Mouse (Mus musculus): Measurements from ENCODE around the gene Macrod2.
A peak's percentile ranks its signal among the peaks of the same experiment; 100 is the strongest.

DNA sequence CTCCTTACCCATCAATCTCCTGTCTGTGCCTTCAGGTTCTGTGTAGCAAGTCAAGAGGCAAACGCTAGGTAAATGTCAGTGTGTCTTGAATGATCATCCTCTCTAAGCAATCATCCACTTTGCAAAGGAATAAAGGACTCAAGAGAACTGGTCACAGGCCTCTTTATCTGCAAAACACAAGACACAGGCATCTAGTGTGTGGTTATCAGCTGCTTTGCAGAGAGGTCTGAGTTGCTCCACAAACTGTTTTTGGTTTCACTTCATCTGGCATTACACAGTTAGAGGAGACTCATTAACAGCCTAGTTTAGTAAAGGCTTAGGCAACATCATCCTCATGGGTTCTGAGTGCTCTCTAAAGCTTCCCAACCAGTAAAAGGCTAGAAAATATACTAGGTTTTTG is 2004.4 kb downstream of the Macrod2 start:
- peak; percentile 82 for TF ChIP-seq EP300 (IDR thresholded peaks at IDR 0.05; ENCODE audit: low read depth)
- TF ChIP-seq CTCF (IDR thresholded peaks at IDR 0.05; ENCODE audit: low read depth): no peak
